Mouse (Mus musculus): ENCODE measurements around the gene Srrm4. TPM values are rescaled to one million over a fixed set of nuclear protein-coding genes. Genes with fewer than 3 reads are reported as not detected.

Gene Srrm4
- polyA plus RNA-seq, 1 experiment from 2014 or later = 1.0 TPM

- Histone ChIP-seq H3K36me3 (replicated peaks; ENCODE audit: insufficient read depth, low read length) (no peaks in the 10 kb centered on the region), H3K4me2 (ENCODE audit: low read depth, low read length) (no peak overlapping the region), H3K4me3 (ENCODE audit: low read depth, low read length) (no peak overlapping the region), H3K4me1 (ENCODE audit: insufficient read depth) (no peaks in the 10 kb centered on the region), H3K27me3 (ENCODE audit: insufficient read depth, low read length) (no peaks in the 10 kb centered on the region), H3K9me3 (ENCODE audit: low read length) (no peaks in the 10 kb centered on the region), H3K9ac (replicated peaks) (no peak overlapping the region), H3K27ac (ENCODE audit: low read depth) (no peak overlapping the region)
- TF ChIP-seq EP300 (IDR thresholded peaks at IDR 0.05; ENCODE audit: low read depth) (no peak), CTCF (IDR thresholded peaks at IDR 0.05; ENCODE audit: low read depth) (no peak)
- WGBS (ENCODE audit: insufficient replicate concordance) = 71% methylated on average over 8 of the region's 8 CpGs
- ATAC-seq = no peak
- DNase-seq = no peak
Observed at GRCm38 (mm10) chr5:116450901-116451300, 140.7 kb downstream of the Srrm4 start.

GRCm38 (mm10) chr5:116449522-116450225 is 141.9 kb downstream of the Srrm4 start:
- WGBS (ENCODE audit: insufficient replicate concordance) = 43% methylated on average over 8 of the region's 8 CpGs
- no peak for DNase-seq
- ATAC-seq = no peak

GRCm38 (mm10) chr5:116448409-116449191 is 143.0 kb downstream of the Srrm4 start:
- H3K4me3 ChIP-seq (ENCODE audit: low read depth, low read length) = 0 out of 2 replicates have a peak overlapping the region, but pooled peaks have one; percentile 3
- H3K4me1 ChIP-seq (ENCODE audit: insufficient read depth) = peaks cover 2% of the 10 kb centered on the region; the same call in 1 of the 2 replicates
- 10% methylated on average over 11 of the region's 11 CpGs for WGBS (ENCODE audit: insufficient replicate concordance)
- TF ChIP-seq EP300 (IDR thresholded peaks at IDR 0.05; ENCODE audit: low read depth) = no peak
- no peak for TF ChIP-seq CTCF (IDR thresholded peaks at IDR 0.05; ENCODE audit: low read depth)
- no peaks in the 10 kb centered on the region for H3K36me3 ChIP-seq (replicated peaks; ENCODE audit: insufficient read depth, low read length)
- H3K27ac ChIP-seq (ENCODE audit: low read depth) = peak overlapping the region; percentile 64
- H3K27me3 ChIP-seq (ENCODE audit: insufficient read depth, low read length) = no peaks in the 10 kb centered on the region
- peak overlapping the region; percentile 54 for H3K4me2 ChIP-seq (ENCODE audit: low read depth, low read length)
- ATAC-seq (no peak), DNase-seq (no peak)
- peak overlapping the region; percentile 44; the same call in 1 of the 2 replicates for H3K9ac ChIP-seq (replicated peaks)
- H3K9me3 ChIP-seq (ENCODE audit: low read length) = no peaks in the 10 kb centered on the region

More at GRCm38 (mm10) chr5:116449522-116450225, 141.9 kb downstream of the Srrm4 start:
- H3K36me3 ChIP-seq (replicated peaks; ENCODE audit: insufficient read depth, low read length) = no peaks in the 10 kb centered on the region
- H3K27me3 ChIP-seq (ENCODE audit: insufficient read depth, low read length) = no peaks in the 10 kb centered on the region
- H3K9me3 ChIP-seq (ENCODE audit: low read length) = no peaks in the 10 kb centered on the region
- no peak overlapping the region for H3K9ac ChIP-seq (replicated peaks)
- no peak overlapping the region for H3K4me2 ChIP-seq (ENCODE audit: low read depth, low read length)
- H3K4me1 ChIP-seq (ENCODE audit: insufficient read depth) = no peaks in the 10 kb centered on the region
- TF ChIP-seq EP300 (IDR thresholded peaks at IDR 0.05; ENCODE audit: low read depth) (no peak), CTCF (IDR thresholded peaks at IDR 0.05; ENCODE audit: low read depth) (no peak)
- no peak overlapping the region for H3K4me3 ChIP-seq (ENCODE audit: low read depth, low read length)
- no peak overlapping the region for H3K27ac ChIP-seq (ENCODE audit: low read depth)

- H3K4me2 ChIP-seq (ENCODE audit: low read depth, low read length) = peak overlapping the region; percentile 54
- peak overlapping the region; percentile 64 for H3K27ac ChIP-seq (ENCODE audit: low read depth)
- ATAC-seq (peak; percentile 28), DNase-seq (peak; percentile 46)
- TF ChIP-seq EP300 (IDR thresholded peaks at IDR 0.05; ENCODE audit: low read depth) (no peak), CTCF (IDR thresholded peaks at IDR 0.05; ENCODE audit: low read depth) (no peak)
- WGBS (ENCODE audit: insufficient replicate concordance) = 34% methylated on average over 11 of the region's 11 CpGs
- 0 out of 2 replicates have a peak overlapping the region, but pooled peaks have one; percentile 3 for H3K4me3 ChIP-seq (ENCODE audit: low read depth, low read length)
- peak overlapping the region; percentile 44; the same call in 1 of the 2 replicates for H3K9ac ChIP-seq (replicated peaks)
- no peaks in the 10 kb centered on the region for H3K36me3 ChIP-seq (replicated peaks; ENCODE audit: insufficient read depth, low read length)
- H3K9me3 ChIP-seq (ENCODE audit: low read length) = no peaks in the 10 kb centered on the region
- H3K27me3 ChIP-seq (ENCODE audit: insufficient read depth, low read length) = no peaks in the 10 kb centered on the region
- H3K4me1 ChIP-seq (ENCODE audit: insufficient read depth) = peaks cover 2% of the 10 kb centered on the region; the same call in 1 of the 2 replicates
Observed at GRCm38 (mm10) chr5:116447821-116448350, 143.7 kb downstream of the Srrm4 start.

GRCm38 (mm10) chr5:116446552-116446951 is 145.1 kb downstream of the Srrm4 start:
- Histone ChIP-seq H3K4me2 (ENCODE audit: low read depth, low read length) (peak overlapping the region; percentile 67), H3K27me3 (ENCODE audit: insufficient read depth, low read length) (no peaks in the 10 kb centered on the region), H3K4me3 (ENCODE audit: low read depth, low read length) (peak overlapping the region; percentile 38), H3K9ac (replicated peaks) (peak overlapping the region; percentile 69), H3K27ac (ENCODE audit: low read depth) (peak overlapping the region; percentile 98), H3K4me1 (ENCODE audit: insufficient read depth) (peaks cover 2% of the 10 kb centered on the region; the same call in 1 of the 2 replicates), H3K36me3 (replicated peaks; ENCODE audit: insufficient read depth, low read length) (no peaks in the 10 kb centered on the region), H3K9me3 (ENCODE audit: low read length) (no peaks in the 10 kb centered on the region)
- ATAC-seq (peak; percentile 66), DNase-seq (peak; percentile 65)
- 41% methylated on average over 23 of the region's 23 CpGs for WGBS (ENCODE audit: insufficient replicate concordance)
- no peak for TF ChIP-seq CTCF (IDR thresholded peaks at IDR 0.05; ENCODE audit: low read depth)
- TF ChIP-seq EP300 (IDR thresholded peaks at IDR 0.05; ENCODE audit: low read depth) = no peak
